Mouse (Mus musculus) stomach, embryonic 16.5 days (tissue): ENCODE results near the gene Ppil6. TPM values are rescaled to one million over a fixed set of nuclear protein-coding genes. Genes with fewer than 3 reads are reported as not detected.

ENCODE experiments used
- ATAC-seq: fragments of 200-750 bp; cut with Nextera tagmentation; 2 replicates; pipeline ENCODE4 v1.8.0; 2017; ENCODE audit warnings: moderate number of reproducible peaks, moderate TSS enrichment; ENCODE audit not compliant: insufficient read depth, low FRiP score
- H3K27ac ChIP-seq: fragments of 300-500 bp; sonication (generic); 2 replicates; pipeline ENCODE4 v1.5.1; 2014; ENCODE audit warnings: low read length
- H3K27me3 ChIP-seq: fragments of 300-500 bp; sonication (generic); 2 replicates; pipeline ENCODE4 v1.6.1; 2014; ENCODE audit warnings: low read length, control low read depth, mixed read lengths; ENCODE audit not compliant: control insufficient read depth, insufficient read depth
- H3K36me3 ChIP-seq: fragments of 300-500 bp; sonication (generic); 2 replicates; pipeline ENCODE4 v1.6.1; 2014; ENCODE audit warnings: low read length; ENCODE audit not compliant: control insufficient read depth, insufficient read depth
- H3K4me1 ChIP-seq: fragments of 300-500 bp; sonication (generic); 2 replicates; pipeline ENCODE4 v1.6.1; 2014; ENCODE audit warnings: low read length, control low read depth, mixed read lengths; ENCODE audit not compliant: control insufficient read depth, insufficient read depth
- H3K4me2 ChIP-seq: fragments of 300-500 bp; sonication (generic); 2 replicates; pipeline ENCODE4 v1.6.1; 2014; ENCODE audit warnings: low read depth, low read length, mixed read lengths
- H3K4me3 ChIP-seq: fragments of 300-500 bp; sonication (generic); replicated peaks from 2 replicates; pipeline ENCODE4 v1.5.1; 2014; ENCODE audit warnings: mild to moderate bottlenecking, low read length
- H3K9ac ChIP-seq: fragments of 300-500 bp; sonication (generic); 2 replicates; pipeline ENCODE4 v1.6.1; 2014; ENCODE audit warnings: low read length
- H3K9me3 ChIP-seq: fragments of 300-500 bp; sonication (generic); replicated peaks from 2 replicates; pipeline ENCODE4 v1.6.1; 2016; ENCODE audit warnings: low read length, control low read depth; ENCODE audit not compliant: control insufficient read depth
- WGBS: fragments of 180-500 bp; shearing (Covaris S2); extraction: QIAGEN DNeasy Blood & Tissue Kit; methylation state at CpG from one replicate; pipeline ENCODE4 v1.1.7; 2014; 5-methylcytosine and 5-hydroxymethylcytosine counted together
- polyA plus RNA-seq: library from polyadenylated mRNA; unstranded; fragments of >200 nt; fragmentation: Nextera tagmentation; extraction: Ambion mirVana; gene quantifications from 2 replicates; pipeline ENCODE4 v1.2.1, GENCODE M21; 2015

Gene Ppil6
- 1.1 and 1.6 TPM in 2 replicates for polyA plus RNA-seq

DNA sequence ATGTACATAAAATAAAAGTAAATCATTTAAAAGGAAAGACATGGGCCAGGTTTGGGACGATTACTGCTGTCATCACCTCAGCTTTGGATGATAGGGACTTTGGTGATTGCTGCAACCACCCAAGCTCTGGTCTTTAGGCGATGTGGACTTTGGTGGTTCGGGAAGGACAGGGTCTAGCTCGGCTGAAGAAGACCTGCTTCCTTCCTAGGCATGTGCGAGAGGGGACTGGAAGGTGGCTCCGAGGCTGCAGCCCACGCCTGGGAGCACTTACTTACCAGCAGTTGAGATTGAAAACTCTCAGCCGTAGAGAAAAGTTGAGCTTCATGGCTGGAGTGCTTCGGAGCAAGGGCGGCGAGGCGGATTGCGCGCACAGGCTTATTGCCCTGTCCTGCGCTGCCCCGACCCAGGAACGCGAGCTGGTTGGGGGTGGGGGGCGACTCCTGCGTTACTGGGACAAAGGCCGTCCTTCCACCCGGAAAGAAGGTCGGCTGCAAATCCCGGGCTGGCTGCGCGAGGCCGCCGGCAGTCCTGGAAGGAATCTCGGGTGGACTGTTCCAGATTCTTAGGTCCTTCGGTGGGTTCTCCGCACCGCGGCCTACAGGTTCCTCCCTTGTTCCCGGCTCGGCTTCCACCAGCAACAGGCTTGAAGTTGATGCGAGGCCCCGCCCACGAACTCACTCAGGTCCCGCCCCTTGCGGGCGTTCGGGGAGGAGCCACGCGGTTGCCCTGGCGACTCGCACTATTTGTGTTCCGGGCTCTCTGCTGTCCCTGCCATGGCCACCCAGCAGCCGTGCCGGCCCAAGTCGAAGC is at the start of gene Ppil6, which contains the start of gene Smpd2:
Gene Ppil6 (plus strand): TSS at position 732 of the 810 bp plus-strand sequence.
Gene Smpd2 (minus strand): TSS at position 662 of the 810 bp plus-strand sequence.
- Histone ChIP-seq H3K4me2 (peak within 1 kb of the TSS; percentile 100), H3K27ac (peak within 1 kb of the TSS; percentile 64), H3K4me3 (peak within 1 kb of the TSS; percentile 79), H3K4me1 (peaks cover 17% of the 10 kb centered on the region), H3K9me3 (no peaks in the 10 kb centered on the region), H3K9ac (peak within 1 kb of the TSS; percentile 85), H3K27me3 (no peaks in the 10 kb centered on the region), H3K36me3 (no peaks in the 10 kb centered on the region)
- under 1% methylated on average over 50 of the region's 50 CpGs for WGBS
- ATAC-seq: peak; percentile 92

DNA sequence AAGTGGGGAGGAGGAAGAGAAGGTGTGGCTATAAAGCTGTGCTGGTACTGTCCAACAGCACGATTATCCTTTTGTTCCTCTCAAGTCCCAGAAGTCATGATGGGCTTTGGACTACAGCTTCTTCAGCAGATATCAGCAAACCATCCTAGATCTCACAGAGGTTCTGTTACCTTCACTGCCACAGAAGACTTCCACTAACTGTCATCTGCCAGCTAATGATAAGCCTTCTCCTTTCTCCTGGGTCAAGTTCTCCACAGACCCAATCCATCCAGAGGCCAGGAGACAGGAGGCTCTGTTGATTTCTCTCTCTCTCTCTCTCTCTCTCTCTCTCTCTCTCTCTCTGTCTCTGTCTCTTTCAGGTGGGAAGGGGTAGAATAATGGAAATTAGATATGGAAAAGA is 42.0 kb upstream of the Ppil6 start:
- no peaks in the 10 kb centered on the region for H3K27me3 ChIP-seq
- no peak overlapping the region for H3K4me2 ChIP-seq
- H3K4me3 ChIP-seq: no peak overlapping the region
- no peak for ATAC-seq
- no peaks in the 10 kb centered on the region for H3K36me3 ChIP-seq
- no peaks in the 10 kb centered on the region for H3K9me3 ChIP-seq
- no peak overlapping the region for H3K27ac ChIP-seq
- H3K4me1 ChIP-seq: peaks cover 7% of the 10 kb centered on the region
- 72% methylated on average over 1 of the region's 1 CpGs for WGBS
- H3K9ac ChIP-seq: no peak overlapping the region

DNA sequence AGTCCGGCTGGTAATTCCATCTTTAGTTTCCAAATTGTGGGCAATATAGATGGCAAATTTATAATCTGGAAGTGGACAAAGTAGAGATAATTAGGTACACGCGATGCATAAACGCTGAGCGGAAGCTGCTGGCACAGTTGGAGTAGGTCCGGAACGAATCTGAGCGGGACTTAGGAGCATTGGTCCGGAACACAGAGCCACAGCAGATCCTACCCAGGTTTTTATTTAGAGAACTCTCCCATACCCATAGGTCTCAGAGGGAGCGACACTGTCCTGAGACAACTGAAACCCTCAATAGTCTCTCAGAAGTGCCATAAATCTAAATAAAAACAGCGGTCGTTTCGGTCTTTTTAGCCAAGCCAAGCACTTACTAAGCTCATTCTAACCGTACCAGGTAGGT is 40.6 kb upstream of the Ppil6 start:
- H3K9ac ChIP-seq: peak overlapping the region; percentile 88
- ATAC-seq: peak; percentile 57; the same call in 1 of the 2 replicates
- H3K27ac ChIP-seq: peak overlapping the region; percentile 60
- peak overlapping the region; percentile 84 for H3K4me2 ChIP-seq
- H3K4me3 ChIP-seq: peak overlapping the region; percentile 84
- no peaks in the 10 kb centered on the region for H3K27me3 ChIP-seq
- 13% methylated on average over 14 of the region's 14 CpGs for WGBS
- H3K4me1 ChIP-seq: peaks cover 7% of the 10 kb centered on the region
- no peaks in the 10 kb centered on the region for H3K9me3 ChIP-seq
- no peaks in the 10 kb centered on the region for H3K36me3 ChIP-seq

DNA sequence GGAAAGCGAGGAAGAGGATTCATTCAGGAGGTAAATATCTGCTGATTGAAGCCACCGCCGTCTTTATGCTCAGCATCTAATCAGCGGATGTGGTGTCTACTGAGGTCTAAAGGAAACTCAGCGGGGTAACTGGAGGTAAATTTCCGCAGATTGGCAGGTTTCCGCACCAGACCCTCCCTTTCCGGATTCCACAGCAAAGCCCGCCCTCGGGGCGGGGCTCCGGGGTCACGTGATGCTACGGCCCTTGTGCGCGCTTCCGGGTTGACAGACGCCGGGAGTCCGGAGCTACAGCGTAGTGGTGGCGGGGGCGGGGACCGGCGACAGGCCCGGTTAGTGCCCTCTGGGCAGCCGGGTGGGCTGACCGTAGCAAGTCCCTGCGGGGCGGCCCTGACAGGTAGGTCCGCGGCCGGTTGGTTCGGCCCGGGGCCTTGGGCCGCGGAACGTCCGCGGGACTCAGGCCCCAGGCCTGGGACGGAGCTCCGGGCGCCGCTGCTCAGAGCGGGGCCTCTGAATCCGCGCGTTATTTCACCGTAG is 40.0 kb upstream of the Ppil6 start, which contains the start of gene Zbtb24:
Gene Zbtb24 (plus strand): TSS at position 247 of the 534 bp plus-strand sequence.
- Histone ChIP-seq H3K9ac (peak within 1 kb of the TSS; percentile 88), H3K36me3 (no peaks in the 10 kb centered on the region), H3K4me3 (peak within 1 kb of the TSS; percentile 84), H3K4me1 (peaks cover 7% of the 10 kb centered on the region), H3K27ac (peak within 1 kb of the TSS; percentile 60), H3K9me3 (no peaks in the 10 kb centered on the region), H3K4me2 (peak within 1 kb of the TSS; percentile 84), H3K27me3 (no peaks in the 10 kb centered on the region)
- WGBS: under 1% methylated on average over 49 of the region's 49 CpGs
- ATAC-seq: peak; percentile 97

DNA sequence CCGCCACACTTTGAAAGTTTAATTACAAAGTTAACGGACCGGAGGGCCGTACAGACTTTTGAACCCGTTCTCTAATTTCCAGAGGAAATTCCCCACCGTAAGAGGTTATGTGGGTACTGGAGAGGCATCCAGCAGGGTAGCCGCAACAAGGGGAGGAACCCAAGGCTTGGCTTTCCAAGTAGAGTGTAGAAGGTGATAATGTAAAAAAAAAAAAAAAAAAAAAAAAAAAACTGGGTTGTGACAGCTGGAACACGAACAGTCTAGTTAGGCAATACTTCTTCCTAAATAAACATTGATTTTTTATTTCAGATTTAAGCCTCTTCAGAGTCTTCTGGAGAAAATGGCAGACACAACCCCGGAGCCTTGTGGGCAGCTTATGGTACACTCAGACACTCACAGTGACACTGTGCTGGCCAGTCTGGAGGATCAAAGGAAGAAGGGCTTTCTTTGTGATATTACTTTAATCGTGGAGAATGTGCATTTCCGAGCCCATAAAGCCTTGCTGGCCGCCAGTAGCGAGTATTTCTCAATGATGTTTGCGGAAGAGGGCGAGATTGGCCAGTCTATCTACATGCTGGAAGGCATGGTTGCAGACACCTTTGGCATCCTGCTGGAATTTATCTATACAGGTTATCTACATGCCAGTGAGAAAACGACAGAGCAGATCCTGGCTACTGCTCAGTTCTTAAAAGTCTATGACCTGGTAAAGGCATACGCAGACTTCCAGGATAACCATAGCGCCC is 39.3 kb upstream of the Ppil6 start:
- Histone ChIP-seq H3K4me3 (peak overlapping the region; percentile 84), H3K27ac (peak overlapping the region; percentile 36; the same call in 1 of the 2 replicates), H3K9me3 (no peaks in the 10 kb centered on the region), H3K4me2 (peak overlapping the region; percentile 67), H3K36me3 (no peaks in the 10 kb centered on the region), H3K27me3 (no peaks in the 10 kb centered on the region), H3K9ac (peak overlapping the region; percentile 88), H3K4me1 (peaks cover 7% of the 10 kb centered on the region)
- WGBS: 48% methylated on average over 18 of the region's 18 CpGs
- no peak for ATAC-seq

DNA sequence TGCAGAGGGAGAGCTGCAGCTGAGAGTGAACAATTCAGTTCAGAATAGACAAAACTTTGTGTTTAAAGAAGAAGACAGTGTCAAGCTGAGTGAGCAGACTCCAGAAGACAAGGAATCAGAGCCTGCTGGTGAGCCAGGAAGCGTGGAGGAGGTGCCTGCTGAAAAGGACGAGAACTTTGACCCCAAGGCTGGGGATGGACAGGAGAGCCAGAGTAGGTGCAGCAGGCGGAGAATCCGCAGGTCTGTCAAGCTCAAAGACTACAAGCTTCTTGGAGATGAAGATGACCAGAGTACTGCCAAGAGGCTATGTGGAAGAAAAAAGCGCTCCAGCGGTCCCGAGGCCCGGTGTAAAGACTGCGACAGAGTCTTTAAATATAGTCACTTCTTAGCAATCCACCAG is 38.6 kb upstream of the Ppil6 start:
- Histone ChIP-seq H3K36me3 (peaks cover 3% of the 10 kb centered on the region; the same call in 1 of the 2 replicates), H3K9ac (no peak overlapping the region), H3K4me3 (no peak overlapping the region), H3K27me3 (no peaks in the 10 kb centered on the region), H3K27ac (no peak overlapping the region), H3K9me3 (no peaks in the 10 kb centered on the region), H3K4me2 (no peak overlapping the region), H3K4me1 (peaks cover 7% of the 10 kb centered on the region)
- 91% methylated on average over 9 of the region's 9 CpGs for WGBS
- no peak for ATAC-seq

DNA sequence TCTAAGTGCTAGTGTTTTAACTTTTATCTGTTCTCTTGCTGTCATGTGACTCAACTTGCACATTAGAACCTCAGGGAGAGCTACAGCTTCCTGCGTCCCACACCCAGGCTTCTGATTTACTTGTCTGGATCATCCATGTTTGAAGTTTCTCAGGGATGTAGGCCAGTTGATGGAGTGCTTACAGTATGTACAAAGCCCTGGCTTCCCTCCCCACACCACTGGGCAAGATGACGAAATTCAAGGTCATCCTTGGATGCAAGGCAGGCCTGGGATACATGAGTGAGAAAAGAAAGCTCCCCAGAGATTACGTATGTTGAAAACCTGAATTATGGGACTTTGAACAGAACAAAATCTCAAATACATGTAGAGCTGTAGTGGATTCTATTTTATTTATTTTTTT is 37.4 kb upstream of the Ppil6 start:
- no peak overlapping the region for H3K9ac ChIP-seq
- 91% methylated on average over 3 of the region's 3 CpGs for WGBS
- ATAC-seq: no peak

DNA sequence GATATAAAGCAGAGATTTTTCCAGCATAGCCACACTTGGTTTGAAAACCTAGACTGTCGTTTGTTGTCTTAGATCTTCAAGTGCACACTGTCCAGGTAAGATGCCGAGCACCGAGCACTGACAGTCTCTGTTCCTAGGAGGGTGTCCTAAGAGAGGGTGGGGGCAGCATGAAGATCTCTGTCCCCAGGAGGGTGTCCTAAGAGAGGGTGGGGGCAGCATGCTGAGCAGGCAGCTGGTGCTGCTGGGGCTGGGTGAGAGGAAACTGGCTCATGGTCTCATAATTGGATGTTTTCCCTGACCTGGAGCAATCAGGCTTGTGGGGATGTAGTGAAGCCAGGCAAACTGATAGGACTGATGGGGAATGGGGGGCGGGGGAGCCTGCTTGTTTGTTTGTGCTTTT is 30.2 kb upstream of the Ppil6 start:
- Histone ChIP-seq H3K4me2 (no peak overlapping the region), H3K36me3 (peaks cover 5% of the 10 kb centered on the region; the same call in 1 of the 2 replicates), H3K9ac (no peak overlapping the region), H3K4me1 (no peaks in the 10 kb centered on the region), H3K27ac (no peak overlapping the region), H3K9me3 (no peaks in the 10 kb centered on the region), H3K4me3 (no peak overlapping the region), H3K27me3 (no peaks in the 10 kb centered on the region)
- 81% methylated on average over 4 of the region's 4 CpGs for WGBS
- ATAC-seq: no peak

More for the DNA sequence above, 37.4 kb upstream of the Ppil6 start:
- Histone ChIP-seq H3K9me3 (no peaks in the 10 kb centered on the region), H3K4me2 (no peak overlapping the region), H3K4me1 (peaks cover 7% of the 10 kb centered on the region), H3K4me3 (no peak overlapping the region), H3K27ac (no peak overlapping the region), H3K36me3 (peaks cover 5% of the 10 kb centered on the region; the same call in 1 of the 2 replicates), H3K27me3 (no peaks in the 10 kb centered on the region)
